In genomic region chr12:16155791-16156558, GRCm38 (mm10) we compare ENCODE assay signal across 17 mouse cellular contexts.
DNase-seq lines count a peak whose midpoint lies in the region; ATAC-seq lines count a peak whose summit lies in the region.
"Had no signal": no experiment of that assay in that cellular context is flagged by ENCODE, and none has a peak within 500 bp of the region (broad histone marks: within the 10 kb centered on the region; RNA-seq: fewer than 3 reads in every experiment).

No protein-coding gene starts in this region.

- no peaks in the 10 kb centered on the region for H3K9me3 ChIP-seq in hindbrain, embryonic 13.5 days
- no peaks in the 10 kb centered on the region for H3K9me3 ChIP-seq in neural tube, embryonic 14.5 days (ENCODE audit: control insufficient read depth, low read length)
- no peaks in the 10 kb centered on the region for H3K9me3 ChIP-seq in kidney, embryonic 14.5 days (ENCODE audit: control insufficient read depth, low read length)
- H3K9me3 ChIP-seq: liver, embryonic 13.5 days; neural tube, embryonic 12.5 days had no signal

- 14% methylated on average over 2 of the region's 2 CpGs for WGBS in hindbrain, embryonic 13.5 days
- 24% methylated on average over 2 of the region's 2 CpGs for WGBS in neural tube, embryonic 14.5 days
- 35% methylated on average over 2 of the region's 2 CpGs for WGBS in kidney, embryonic 14.5 days

- peak overlapping the region; percentile 68 for H3K27ac ChIP-seq in hindbrain, embryonic 13.5 days
- H3K27ac ChIP-seq in neural tube, embryonic 14.5 days (ENCODE audit: low read depth, low read length) = peak overlapping the region; percentile 25; the same call in 1 of the 2 replicates
- no peak overlapping the region for H3K27ac ChIP-seq in kidney, embryonic 14.5 days (ENCODE audit: low read depth, low read length)
- H3K27ac ChIP-seq: liver, embryonic 13.5 days; neural tube, embryonic 12.5 days had no signal

- H3K4me3 ChIP-seq in hindbrain, embryonic 13.5 days = no peak overlapping the region
- H3K4me3 ChIP-seq in neural tube, embryonic 14.5 days (ENCODE audit: low read depth, low read length) = no peak overlapping the region
- no peak overlapping the region for H3K4me3 ChIP-seq in kidney, embryonic 14.5 days (ENCODE audit: low read length)
- H3K4me3 ChIP-seq: liver, embryonic 13.5 days; neural tube, embryonic 12.5 days had no signal

- no peak overlapping the region for H3K4me2 ChIP-seq in hindbrain, embryonic 13.5 days
- no peak overlapping the region for H3K4me2 ChIP-seq in neural tube, embryonic 14.5 days (ENCODE audit: low read depth, low read length)
- H3K4me2 ChIP-seq in kidney, embryonic 14.5 days (replicated peaks; ENCODE audit: low read depth, low read length) = no peak overlapping the region
- H3K4me2 ChIP-seq: liver, embryonic 13.5 days; neural tube, embryonic 12.5 days had no signal

- peak; percentile 75 for ATAC-seq in hindbrain, embryonic 13.5 days (ENCODE audit: low FRiP score)
- ATAC-seq in neural tube, embryonic 14.5 days (ENCODE audit: low read depth) = peak; percentile 84; the same call in 1 of the 2 replicates
- ATAC-seq in kidney, embryonic 14.5 days (ENCODE audit: low FRiP score, low TSS enrichment) = no peak

- no peaks in the 10 kb centered on the region for H3K27me3 ChIP-seq in hindbrain, embryonic 13.5 days
- no peaks in the 10 kb centered on the region for H3K27me3 ChIP-seq in neural tube, embryonic 14.5 days (ENCODE audit: control insufficient read depth, insufficient read depth, low read length)
- H3K27me3 ChIP-seq in kidney, embryonic 14.5 days (ENCODE audit: control insufficient read depth, insufficient read depth, low read length) = no peaks in the 10 kb centered on the region
- H3K27me3 ChIP-seq: liver, embryonic 13.5 days; neural tube, embryonic 12.5 days had no signal

- H3K4me1 ChIP-seq in hindbrain, embryonic 13.5 days (replicated peaks) = peaks cover 19% of the 10 kb centered on the region
- no peaks in the 10 kb centered on the region for H3K4me1 ChIP-seq in neural tube, embryonic 14.5 days (ENCODE audit: control insufficient read depth, insufficient read depth, low read length)
- H3K4me1 ChIP-seq in kidney, embryonic 14.5 days (ENCODE audit: control insufficient read depth, insufficient read depth, low read length) = no peaks in the 10 kb centered on the region
- H3K4me1 ChIP-seq: liver, embryonic 13.5 days; neural tube, embryonic 12.5 days had no signal

- DNase-seq in cerebellum, adult 9-11 months = peak; percentile 16
- DNase-seq in cerebellum, postnatal 36 days = no peak
- peak; percentile 72 for DNase-seq in left cerebral cortex, postnatal 4 days
- DNase-seq in left cerebral cortex, adult 11 months (ENCODE audit: low spot score) = no peak
- DNase-seq in T-cell, adult 2 months (ENCODE audit: low spot score) = no peak
- DNase-seq: adrenal gland, postnatal 14 days; heart, adult 11 months; heart, postnatal 4 days; kidney, postnatal 4 days; liver, embryonic 13.5 days; lung, postnatal 36 days; spleen, adult 18-20 months; thymus, adult 18-20 months had no signal

- no peaks in the 10 kb centered on the region for H3K36me3 ChIP-seq in hindbrain, embryonic 13.5 days
- no peaks in the 10 kb centered on the region for H3K36me3 ChIP-seq in neural tube, embryonic 14.5 days (ENCODE audit: control insufficient read depth, insufficient read depth, low read length)
- H3K36me3 ChIP-seq in kidney, embryonic 14.5 days (ENCODE audit: control insufficient read depth, insufficient read depth, low read length) = no peaks in the 10 kb centered on the region
- H3K36me3 ChIP-seq: liver, embryonic 13.5 days; neural tube, embryonic 12.5 days had no signal

- no peak overlapping the region for H3K9ac ChIP-seq in hindbrain, embryonic 13.5 days
- no peak overlapping the region for H3K9ac ChIP-seq in neural tube, embryonic 14.5 days (replicated peaks; ENCODE audit: low read depth, low read length)
- H3K9ac ChIP-seq in kidney, embryonic 14.5 days (ENCODE audit: low read depth, low read length) = no peak overlapping the region
- H3K9ac ChIP-seq: liver, embryonic 13.5 days; neural tube, embryonic 12.5 days had no signal

- intact Hi-C loops in left cerebral cortex, postnatal 4 days (cut with DNase I) = loop anchor here (10.0 kb wide), 1 partner anchor 349 kb away; no protein-coding TSS in a partner anchor

Comparison
In these comparisons a context has a peak if more than half of its experiments do, and no peak if none do; other contexts are left out.
1. DNase-seq: peak in cerebellum, adult 9-11 months (single experiment) and left cerebral cortex, postnatal 4 days (single experiment); none in cerebellum, postnatal 36 days (0 of 2), left cerebral cortex, adult 11 months (single experiment) and T-cell, adult 2 months (single experiment).